Mouse (Mus musculus) Patski (cell line): ENCODE measurements around the gene Acy3. TPM values are rescaled to one million over a fixed set of nuclear protein-coding genes. Genes with fewer than 3 reads are reported as not detected.
"Not testable (repeated sequence)": the region's sequence is repeated elsewhere in the genome, so short reads cannot be mapped to it uniquely, and the experiment has no call there.

Experiments used
- ATAC-seq: fragments of 100-300 bp; one replicate; pipeline ENCODE4 v1.8.0; 2021
- CTCF ChIA-PET: fragments of 350-600 bp; sonication (Branson Sonifier 250); formaldehyde crosslinking; loops from one replicate; lab custom pipeline; 2022; ENCODE audit warnings: inconsistent platforms; lab: Charles Lee
- POLR2A ChIA-PET: fragments of 350-600 bp; sonication (Branson Sonifier 250); formaldehyde crosslinking; loops from one replicate; lab custom pipeline; 2022; ENCODE audit warnings: antibody characterized with exemption, inconsistent platforms; lab: Charles Lee
- DNase-seq: peaks from one replicate; pipeline ENCODE4 v3.0.0-alpha.2; 2011; ENCODE audit warnings: low read depth, low spot score
- H3K27me3 ChIP-seq: fragments of 371-371 bp; one replicate; pipeline ENCODE4 v1.5.1; 2021
- CTCF ChIP-seq: fragments of 100-300 bp; IDR thresholded peaks from one replicate; pipeline ENCODE4 v1.5.1; 2021
- in situ Hi-C: fragments of 300-500 bp; cut with MboI; formaldehyde crosslinking; loops from 3 replicates; pipeline ENCODE4 v1.11.1; 2018; ENCODE audit warnings: low pct_unique_long_range_greater_than_20kb, mixed read lengths
- polyA plus RNA-seq: library from polyadenylated mRNA; unstranded; gene quantifications from one replicate; pipeline ENCODE4 v1.2.3, GENCODE M21; 2021

The Acy3 gene
- polyA plus RNA-seq, 1 experiment from 2014 or later: 3.9 TPM

- H3K27me3 ChIP-seq: peaks cover 12% of the 10 kb centered on the region
- ChIA-PET CTCF (interaction anchor here (1.0 to 1.3 kb wide), 3 partner anchors 9 to 25 kb away, joined by 3 to 5 read pairs (median 3); no protein-coding TSS in a partner anchor), POLR2A (no interaction called here)
- in situ Hi-C loops: no loop called here
- TF ChIP-seq CTCF: no peak
- DNase-seq: no peak
- ATAC-seq: no peak
Observed at GRCm38 (mm10) chr19:3955033-3955432, 31.3 kb upstream of the Acy3 start.

- DNase-seq (no peak), ATAC-seq (no peak)
- H3K27me3 ChIP-seq: peaks cover 15% of the 10 kb centered on the region
- in situ Hi-C loops: no loop called here
- no peak for TF ChIP-seq CTCF
- ChIA-PET POLR2A (interaction anchor here (0.7 kb wide), 1 partner anchor 9 kb away, joined by 4 read pairs; no protein-coding TSS in a partner anchor), CTCF (interaction anchor here (0.8 to 1.3 kb wide), 2 partner anchors 9 to 17 kb away, joined by 3 read pairs; no protein-coding TSS in a partner anchor)
Observed at GRCm38 (mm10) chr19:3955804-3956203, 30.6 kb upstream of the Acy3 start.

GRCm38 (mm10) chr19:3957296-3958036, 28.9 kb upstream of the Acy3 start:
- in situ Hi-C loops, ATAC-seq, POLR2A ChIA-PET, DNase-seq: not testable (repeated sequence)
- peaks cover 15% of the 10 kb centered on the region for H3K27me3 ChIP-seq
- CTCF ChIA-PET: interaction anchor here (1.4 to 3.5 kb wide), 2 partner anchors 11 to 23 kb away, joined by 4 to 15 read pairs; no protein-coding TSS in a partner anchor

- CTCF ChIA-PET: interaction anchor here (1.4 to 3.5 kb wide), 3 partner anchors 12 to 55 kb away, joined by 3 to 15 read pairs (median 4); no protein-coding TSS in a partner anchor
Observed at GRCm38 (mm10) chr19:3958470-3958869, 27.9 kb upstream of the Acy3 start, which contains the start of gene Aldh3b3. TSS of gene Aldh3b3 (plus strand) at chr19:3958645.

DNA sequence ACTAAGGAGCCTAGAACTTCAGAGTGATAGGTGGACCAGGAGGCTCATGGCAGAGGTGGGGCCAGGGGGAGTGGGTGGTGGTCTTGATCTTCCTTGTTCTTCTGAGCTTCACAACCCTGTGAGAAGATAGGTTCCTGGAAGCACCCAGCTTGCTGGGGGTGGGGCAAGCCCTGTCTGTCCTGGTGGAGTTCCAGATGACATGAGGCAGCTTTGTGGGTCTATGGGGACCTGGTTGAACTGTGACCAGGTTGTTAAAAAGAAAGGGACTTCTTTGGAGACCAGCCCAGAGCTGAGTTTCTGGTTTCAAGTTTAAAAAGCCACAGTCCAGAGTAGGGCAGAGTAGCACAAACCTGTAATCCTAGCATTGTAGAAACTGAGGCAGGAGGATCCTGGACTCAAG, 27.3 kb upstream of the Acy3 start:
- in situ Hi-C loops: no loop called here
- no peak for TF ChIP-seq CTCF
- DNase-seq (no peak), ATAC-seq (no peak)
- peaks cover 14% of the 10 kb centered on the region for H3K27me3 ChIP-seq
- ChIA-PET POLR2A (no interaction called here), CTCF (interaction anchor here (1.4 to 3.5 kb wide), 4 partner anchors 12 to 54 kb away, joined by 3 to 15 read pairs (median 6); no protein-coding TSS in a partner anchor)

More at GRCm38 (mm10) chr19:3958470-3958869, 27.9 kb upstream of the Acy3 start, which contains the start of gene Aldh3b3:
- peaks cover 20% of the 10 kb centered on the region for H3K27me3 ChIP-seq
- POLR2A ChIA-PET: no interaction called here
- DNase-seq (no peak), ATAC-seq (no peak)
- in situ Hi-C loops: no loop called here
- no peak for TF ChIP-seq CTCF

DNA sequence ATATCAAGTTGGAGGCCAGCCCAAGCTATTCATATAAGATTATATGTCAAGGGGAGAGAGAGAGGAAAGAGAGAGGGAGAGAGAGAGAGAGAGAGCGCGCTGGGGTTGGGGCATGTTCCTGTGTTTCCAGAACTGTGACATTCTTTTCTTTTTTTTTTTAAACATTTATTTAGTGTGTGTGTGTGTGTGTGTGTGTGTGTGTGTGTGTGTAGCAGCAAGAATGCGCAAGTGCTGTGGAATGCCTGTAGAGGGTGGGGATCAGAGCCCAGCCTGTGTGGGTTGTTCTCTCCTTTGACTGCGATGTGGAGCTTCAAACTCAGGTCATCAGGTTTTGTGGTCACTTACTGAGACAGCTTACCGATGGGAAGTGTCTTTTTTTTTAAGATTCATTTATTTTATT, 26.2 kb upstream of the Acy3 start:
- ATAC-seq (no peak), DNase-seq (no peak)
- peaks cover 14% of the 10 kb centered on the region for H3K27me3 ChIP-seq
- POLR2A ChIA-PET: no interaction called here
- in situ Hi-C loops: no loop called here
- no peak for TF ChIP-seq CTCF
- CTCF ChIA-PET: interaction anchor here (1.0 to 3.5 kb wide), 6 partner anchors 13 to 36 kb away, joined by 3 to 15 read pairs (median 4); no protein-coding TSS in a partner anchor

GRCm38 (mm10) chr19:3961805-3962204, 24.6 kb upstream of the Acy3 start:
- ChIA-PET CTCF (interaction anchor here (1.3 to 2.7 kb wide), 2 partner anchors 15 to 19 kb away, joined by 3 to 10 read pairs; no protein-coding TSS in a partner anchor), POLR2A (interaction anchor here (0.7 kb wide), 1 partner anchor 38 kb away, joined by 3 read pairs; no protein-coding TSS in a partner anchor)
- ATAC-seq, DNase-seq, in situ Hi-C loops: not testable (repeated sequence)
- H3K27me3 ChIP-seq: peaks cover 10% of the 10 kb centered on the region

GRCm38 (mm10) chr19:3962469-3962868, 23.9 kb upstream of the Acy3 start:
- DNase-seq (no peak), ATAC-seq (no peak)
- ChIA-PET POLR2A (no interaction called here), CTCF (interaction anchor here (1.3 to 2.7 kb wide), 2 partner anchors 16 to 18 kb away, joined by 3 to 10 read pairs; no protein-coding TSS in a partner anchor)
- in situ Hi-C loops: no loop called here
- TF ChIP-seq CTCF: no peak
- peaks cover 10% of the 10 kb centered on the region for H3K27me3 ChIP-seq

DNA sequence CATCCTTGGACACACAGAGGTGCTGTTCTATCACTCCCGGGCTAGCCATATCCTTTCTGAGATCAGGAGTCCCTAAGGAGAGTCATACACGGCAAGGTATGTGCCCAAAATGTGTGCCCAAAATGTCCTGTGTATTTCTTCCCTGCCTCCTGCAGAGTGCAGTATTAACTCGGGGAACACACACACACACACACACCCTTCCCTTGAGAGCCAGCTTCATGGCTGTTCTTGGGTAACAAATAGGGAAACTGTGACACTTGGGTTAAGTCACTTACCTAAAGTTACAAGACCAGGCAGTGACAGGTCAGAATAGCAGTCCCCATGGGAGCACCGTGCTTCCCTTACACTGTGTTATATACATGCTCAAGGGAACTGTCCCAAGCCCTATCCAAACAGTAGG, 22.3 kb upstream of the Acy3 start:
- ATAC-seq (no peak), DNase-seq (no peak)
- CTCF ChIA-PET: interaction anchor here (1.3 to 2.7 kb wide), 2 partner anchors 16 to 36 kb away, joined by 4 to 10 read pairs; partner anchors contain the start of genes Gm49405 and Nudt8
- TF ChIP-seq CTCF: no peak
- in situ Hi-C loops: no loop called here
- peaks cover 8% of the 10 kb centered on the region for H3K27me3 ChIP-seq
- POLR2A ChIA-PET: no interaction called here

GRCm38 (mm10) chr19:3966330-3967075, 19.9 kb upstream of the Acy3 start:
- TF ChIP-seq CTCF: no peak
- in situ Hi-C loops: no loop called here
- ChIA-PET CTCF (interaction anchor here (0.8 kb wide), 1 partner anchor 9 kb away, joined by 3 read pairs; no protein-coding TSS in a partner anchor), POLR2A (no interaction called here)
- peaks cover 14% of the 10 kb centered on the region for H3K27me3 ChIP-seq
- no peak for ATAC-seq
- DNase-seq: no peak
